16 mouse cellular contexts compared by ENCODE assay signal in the genomic region with DNA sequence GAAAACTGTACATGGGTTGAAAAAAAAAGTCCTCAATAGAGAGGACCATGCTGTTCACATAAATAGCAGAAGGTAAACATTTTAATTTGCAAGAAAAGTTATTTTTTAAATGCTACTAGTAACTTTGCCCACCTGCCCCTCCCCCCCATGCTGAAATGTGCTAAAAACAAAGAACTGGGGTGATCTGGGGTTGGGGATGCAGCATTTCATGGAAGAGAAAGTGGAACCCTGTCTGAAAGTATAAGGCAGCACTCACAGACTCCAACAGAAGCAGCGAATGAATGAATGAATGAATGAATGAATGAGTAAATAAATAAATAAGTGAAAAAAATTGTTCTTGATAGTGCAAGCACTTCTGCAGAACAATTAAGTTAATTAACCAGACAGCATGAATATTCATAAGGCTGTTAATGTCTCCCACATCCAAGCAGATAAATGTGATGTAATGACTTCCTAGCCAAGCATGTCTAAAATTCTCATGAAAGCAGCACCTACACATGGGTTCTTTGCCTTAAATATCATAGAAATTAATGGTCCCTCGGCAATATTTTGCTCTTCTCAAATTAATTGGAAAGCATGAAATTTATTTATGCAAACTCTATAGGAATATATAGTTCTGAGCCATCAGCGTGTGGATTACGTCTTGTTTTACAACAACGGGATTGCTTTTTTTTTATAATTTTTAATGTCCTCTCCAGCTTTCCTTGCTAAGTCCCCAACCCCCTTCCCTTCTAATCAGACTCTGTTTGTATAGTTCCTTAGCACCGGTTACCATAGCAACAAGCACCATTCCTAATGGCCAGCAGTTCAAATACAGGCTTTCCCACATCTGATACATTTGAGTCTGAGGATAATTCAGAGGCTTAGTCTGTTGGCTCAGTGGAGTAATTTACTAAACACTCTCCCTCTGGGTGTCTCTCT.
DNase-seq lines count a peak whose midpoint lies in the region; ATAC-seq lines count a peak whose summit lies in the region.
"Had no signal": no experiment of that assay in that cellular context is flagged by ENCODE, and none has a peak within 500 bp of the region (broad histone marks: within the 10 kb centered on the region; RNA-seq: fewer than 3 reads in every experiment).

No protein-coding gene starts in this region.

- no peaks in the 10 kb centered on the region for H3K4me1 ChIP-seq in hindbrain, embryonic 11.5 days (replicated peaks; ENCODE audit: control insufficient read depth, insufficient read depth, low read length)
- peaks cover 6% of the 10 kb centered on the region; the same call in 1 of the 2 replicates for H3K4me1 ChIP-seq in hindbrain, embryonic 10.5 days (replicated peaks)
- peaks cover 10% of the 10 kb centered on the region; the same call in 1 of the 2 replicates for H3K4me1 ChIP-seq in midbrain, embryonic 13.5 days (replicated peaks)
- H3K4me1 ChIP-seq: lung, embryonic 15.5 days; megakaryocyte, embryonic 14.5 days had no signal

- no peak overlapping the region for H3K4me2 ChIP-seq in hindbrain, embryonic 11.5 days (replicated peaks; ENCODE audit: low read depth, low read length)
- no peak overlapping the region for H3K4me2 ChIP-seq in midbrain, embryonic 13.5 days (replicated peaks)
- H3K4me2 ChIP-seq: lung, embryonic 15.5 days had no signal

- peak; percentile 26 for DNase-seq in hindbrain, embryonic 11.5 days (ENCODE audit: low spot score)
- DNase-seq in hindbrain, embryonic 10.5 days (ENCODE audit: low spot score), result no peak
- DNase-seq in forelimb bud, embryonic 11.5 days (ENCODE audit: low read depth, low spot score), result peak; percentile 19
- DNase-seq in right cerebral cortex, adult 2 months (ENCODE audit: low spot score in 2 of 2), result no peak
- DNase-seq in spleen, postnatal 10 days (ENCODE audit: low spot score in 2 of 2), result no peak
- no peak for DNase-seq in urinary bladder, postnatal 10 days (ENCODE audit: low spot score)
- DNase-seq: adrenal gland, postnatal 36 days; cerebellum, adult 11-12 months; gastrocnemius, postnatal 25 days; kidney, adult 11 months; liver had no signal

- no peaks in the 10 kb centered on the region for H3K9me3 ChIP-seq in hindbrain, embryonic 11.5 days (ENCODE audit: control insufficient read depth, low read length)
- H3K9me3 ChIP-seq in hindbrain, embryonic 10.5 days, result no peaks in the 10 kb centered on the region
- H3K9me3 ChIP-seq in midbrain, embryonic 13.5 days, result no peaks in the 10 kb centered on the region
- H3K9me3 ChIP-seq: lung, embryonic 15.5 days; megakaryocyte, embryonic 14.5 days had no signal

- ATAC-seq in hindbrain, embryonic 11.5 days (ENCODE audit: low FRiP score), result no peak; the same call in 1 of the 2 replicates
- ATAC-seq in midbrain, embryonic 13.5 days, result peak; percentile 68
- ATAC-seq in granulocyte monocyte progenitor cell, adult 5-6 weeks (replicated peaks; ENCODE audit: poor library complexity, severe bottlenecking), result no peak

- no peak overlapping the region for H3K4me3 ChIP-seq in hindbrain, embryonic 11.5 days (ENCODE audit: low read depth, low read length)
- no peak overlapping the region for H3K4me3 ChIP-seq in hindbrain, embryonic 10.5 days
- no peak overlapping the region for H3K4me3 ChIP-seq in midbrain, embryonic 13.5 days (replicated peaks)
- H3K4me3 ChIP-seq: lung, embryonic 15.5 days; megakaryocyte, embryonic 14.5 days had no signal

- no peaks in the 10 kb centered on the region for H3K27me3 ChIP-seq in hindbrain, embryonic 11.5 days (ENCODE audit: control insufficient read depth, insufficient read depth, low read length)
- no peaks in the 10 kb centered on the region for H3K27me3 ChIP-seq in hindbrain, embryonic 10.5 days (ENCODE audit: insufficient read depth, poor library complexity, severe bottlenecking)
- no peaks in the 10 kb centered on the region for H3K27me3 ChIP-seq in midbrain, embryonic 13.5 days
- H3K27me3 ChIP-seq: lung, embryonic 15.5 days; megakaryocyte, embryonic 14.5 days had no signal

- H3K27ac ChIP-seq in hindbrain, embryonic 11.5 days (ENCODE audit: low read depth, low read length), result no peak overlapping the region
- no peak overlapping the region for H3K27ac ChIP-seq in hindbrain, embryonic 10.5 days
- H3K27ac ChIP-seq in midbrain, embryonic 13.5 days, result no peak overlapping the region
- H3K27ac ChIP-seq: lung, embryonic 15.5 days; stomach, postnatal 0 days had no signal

- H3K36me3 ChIP-seq in hindbrain, embryonic 11.5 days (ENCODE audit: control insufficient read depth, insufficient read depth, low read length), result no peaks in the 10 kb centered on the region
- no peaks in the 10 kb centered on the region for H3K36me3 ChIP-seq in hindbrain, embryonic 10.5 days
- no peaks in the 10 kb centered on the region for H3K36me3 ChIP-seq in midbrain, embryonic 13.5 days
- H3K36me3 ChIP-seq: lung, embryonic 15.5 days had no signal

- 78% methylated on average over 6 of the region's 6 CpGs for WGBS in hindbrain, embryonic 11.5 days
- 84% methylated on average over 6 of the region's 6 CpGs for WGBS in hindbrain, embryonic 10.5 days
- 61% methylated on average over 6 of the region's 6 CpGs for WGBS in midbrain, embryonic 13.5 days

- no peak overlapping the region for H3K9ac ChIP-seq in hindbrain, embryonic 11.5 days (ENCODE audit: low read depth, low read length)
- no peak overlapping the region for H3K9ac ChIP-seq in midbrain, embryonic 13.5 days (replicated peaks)
- H3K9ac ChIP-seq: lung, embryonic 15.5 days had no signal

Comparison
In these comparisons a context has a peak if more than half of its experiments do, and no peak if none do; other contexts are left out.
1. DNase-seq: peak in hindbrain, embryonic 11.5 days (single experiment) and forelimb bud, embryonic 11.5 days (single experiment); none in hindbrain, embryonic 10.5 days (single experiment), right cerebral cortex, adult 2 months (0 of 2), spleen, postnatal 10 days (0 of 2) and urinary bladder, postnatal 10 days (single experiment).